Mouse (Mus musculus) cerebellum, adult 9-11 months (tissue): ENCODE results near the gene Ddost.
A peak's percentile ranks its signal among the peaks of the same experiment; 100 is the strongest.

Source experiments
- DNase-seq: peaks from one replicate; pipeline ENCODE4 v3.0.0; 2022

Gene Ddost

GRCm38 (mm10) chr4:138341393-138341792, 36.9 kb downstream of the Ddost start:
- DNase-seq = no peak

- no peak for DNase-seq
Measured at GRCm38 (mm10) chr4:138342048-138342447, 37.5 kb downstream of the Ddost start.

- no peak for DNase-seq
Measured at GRCm38 (mm10) chr4:138342778-138343177, 38.2 kb downstream of the Ddost start.

- peak; percentile 63 for DNase-seq
Measured at GRCm38 (mm10) chr4:138343341-138343837, 38.9 kb downstream of the Ddost start.

- DNase-seq = peak; percentile 60
Measured at GRCm38 (mm10) chr4:138344891-138345545, 40.5 kb downstream of the Ddost start.

- no peak for DNase-seq
Measured at GRCm38 (mm10) chr4:138347280-138347679, 42.8 kb downstream of the Ddost start.

- DNase-seq = no peak
Measured at GRCm38 (mm10) chr4:138348716-138349115, 44.2 kb downstream of the Ddost start.

- no peak for DNase-seq
Measured at GRCm38 (mm10) chr4:138351821-138352220, 47.3 kb downstream of the Ddost start.

GRCm38 (mm10) chr4:138352692-138353091, 48.2 kb downstream of the Ddost start:
- DNase-seq = no peak

GRCm38 (mm10) chr4:138353438-138354171, 49.1 kb downstream of the Ddost start:
- no peak for DNase-seq

GRCm38 (mm10) chr4:138355496-138355895, 51.0 kb downstream of the Ddost start:
- DNase-seq = no peak

GRCm38 (mm10) chr4:138356141-138356540, 51.6 kb downstream of the Ddost start:
- no peak for DNase-seq

GRCm38 (mm10) chr4:138356551-138356950, 52.0 kb downstream of the Ddost start:
- no peak for DNase-seq

- no peak for DNase-seq
Measured at GRCm38 (mm10) chr4:138358176-138358575, 53.6 kb downstream of the Ddost start.

GRCm38 (mm10) chr4:138361370-138361821, 56.9 kb downstream of the Ddost start:
- peak; percentile 72 for DNase-seq
